8 mouse cellular contexts compared by ENCODE assay signal in genomic region chr11:90029354-90029753, GRCm38 (mm10). TPM values are rescaled to one million over a fixed set of nuclear protein-coding genes. Genes with fewer than 3 reads are reported as not detected.
DNase-seq lines count a peak whose midpoint lies in the region; ATAC-seq and TF ChIP-seq lines count a peak whose summit lies in the region.

No protein-coding gene starts in this region.

- no peak for ATAC-seq in neural tube, embryonic 11.5 days (ENCODE audit: insufficient read depth, low FRiP score, low TSS enrichment)
- peak; percentile 41; the same call in 1 of the 2 replicates for ATAC-seq in lung, embryonic 15.5 days (ENCODE audit: borderline replicate concordance, extremely low read depth, low FRiP score, low TSS enrichment)
- no peak for ATAC-seq in inflammation-experienced regulatory T-cells, adult 6 months

- no peak overlapping the region for H3K4me3 ChIP-seq in neural tube, embryonic 11.5 days (ENCODE audit: low read depth, low read length)
- peak overlapping the region; percentile 33 for H3K4me3 ChIP-seq in heart, embryonic 10.5 days
- H3K4me3 ChIP-seq in lung, embryonic 15.5 days = peak overlapping the region; percentile 30
- peak overlapping the region; percentile 55 for H3K4me3 ChIP-seq in spleen, adult 2 months (ENCODE audit: extremely low read depth, insufficient read depth, insufficient read length)

- 42% methylated on average over 10 of the region's 10 CpGs for WGBS in neural tube, embryonic 11.5 days
- 39% methylated on average over 10 of the region's 10 CpGs for WGBS in heart, embryonic 10.5 days
- 20% methylated on average over 10 of the region's 10 CpGs for WGBS in lung, embryonic 15.5 days
- WGBS in spleen, adult 2 months = 3% methylated on average over 10 of the region's 10 CpGs

- TF ChIP-seq CTCF in spleen, adult 2 months (IDR thresholded peaks at IDR 0.05; ENCODE audit: extremely low read depth, insufficient read depth, insufficient read length, insufficient replicate concordance) = no peak

- H3K9me3 ChIP-seq in neural tube, embryonic 11.5 days (ENCODE audit: control insufficient read depth, low read length) = no peaks in the 10 kb centered on the region
- no peaks in the 10 kb centered on the region for H3K9me3 ChIP-seq in heart, embryonic 10.5 days
- no peaks in the 10 kb centered on the region for H3K9me3 ChIP-seq in lung, embryonic 15.5 days

- H3K36me3 ChIP-seq in neural tube, embryonic 11.5 days (ENCODE audit: control insufficient read depth, insufficient read depth, low read length) = no peaks in the 10 kb centered on the region
- no peaks in the 10 kb centered on the region for H3K36me3 ChIP-seq in heart, embryonic 10.5 days
- no peaks in the 10 kb centered on the region for H3K36me3 ChIP-seq in lung, embryonic 15.5 days
- no peaks in the 10 kb centered on the region for H3K36me3 ChIP-seq in spleen, adult 2 months (ENCODE audit: control insufficient read depth, insufficient read depth, low read length)

- 0 out of 2 replicates have a peak, but pooled peaks cover 6% of the 10 kb centered on the region for H3K4me1 ChIP-seq in neural tube, embryonic 11.5 days (ENCODE audit: control insufficient read depth, insufficient read depth, low read length)
- H3K4me1 ChIP-seq in heart, embryonic 10.5 days = peaks cover 21% of the 10 kb centered on the region; the same call in 1 of the 2 replicates
- peaks cover 38% of the 10 kb centered on the region for H3K4me1 ChIP-seq in lung, embryonic 15.5 days
- peaks cover 5% of the 10 kb centered on the region; the same call in 1 of the 2 replicates for H3K4me1 ChIP-seq in spleen, adult 2 months (ENCODE audit: control insufficient read depth, insufficient read depth, insufficient read length)

- 0 out of 2 replicates have a peak overlapping the region, but pooled peaks have one; percentile 8 for H3K4me2 ChIP-seq in neural tube, embryonic 11.5 days (ENCODE audit: low read depth)
- peak overlapping the region; percentile 54 for H3K4me2 ChIP-seq in lung, embryonic 15.5 days

- peaks cover 13% of the 10 kb centered on the region for H3K27me3 ChIP-seq in neural tube, embryonic 11.5 days (ENCODE audit: control insufficient read depth, insufficient read depth, low read length)
- H3K27me3 ChIP-seq in heart, embryonic 10.5 days (ENCODE audit: insufficient read depth, poor library complexity, severe bottlenecking) = peaks cover 35% of the 10 kb centered on the region
- H3K27me3 ChIP-seq in lung, embryonic 15.5 days = no peaks in the 10 kb centered on the region
- no peaks in the 10 kb centered on the region for H3K27me3 ChIP-seq in spleen, adult 2 months (ENCODE audit: control insufficient read depth, insufficient read depth, low read length)

- H3K27ac ChIP-seq in neural tube, embryonic 11.5 days (ENCODE audit: low read depth, low read length) = no peak overlapping the region
- H3K27ac ChIP-seq in heart, embryonic 10.5 days = peak overlapping the region; percentile 29; the same call in 1 of the 2 replicates
- H3K27ac ChIP-seq in lung, embryonic 15.5 days = peak overlapping the region; percentile 54
- no peak overlapping the region for H3K27ac ChIP-seq in spleen, adult 2 months (ENCODE audit: insufficient read depth, low read length)

- DNase-seq in neural tube, embryonic 11.5 days (ENCODE audit: low spot score) = no peak
- no peak for DNase-seq in neural tube, embryonic 10.5 days (ENCODE audit: extremely low spot score, low spot score)
- peak; percentile 4 for DNase-seq in brain, embryonic 18.5 days (ENCODE audit: low read depth, low spot score)
- DNase-seq in heart, embryonic 10.5 days (ENCODE audit: low spot score) = peak; percentile 19
- peak; percentile 63 for DNase-seq in kidney, adult 9 months
- peak; percentile 17 to 45 for DNase-seq in spleen, adult 2 months (ENCODE audit: low read depth in 1 of 2, low spot score in 2 of 2)

- no peak overlapping the region for H3K9ac ChIP-seq in neural tube, embryonic 11.5 days (ENCODE audit: low read length)
- H3K9ac ChIP-seq in lung, embryonic 15.5 days = no peak overlapping the region

- TF ChIP-seq POLR2A in spleen, adult 2 months (IDR thresholded peaks at IDR 0.05; ENCODE audit: low read depth, low read length) = no peak

RNA-seq across cellular contexts. Expression of gene Tmem100, which starts 0.8 kb away (rescaled TPM):
- polyA plus RNA-seq in neural tube, embryonic 11.5 days (2014; fragmentation: Nextera tagmentation; extraction: Ambion mirVana) = 4.8 and 7.3 TPM in 2 replicates
- 13.6 and 14.1 TPM in 2 replicates for polyA plus RNA-seq in heart, embryonic 10.5 days (2016; fragmentation: Nextera tagmentation; extraction: Ambion mirVana)
- 22.4 and 26.6 TPM in 2 replicates for polyA plus RNA-seq in lung, embryonic 15.5 days (2015; fragmentation: Nextera tagmentation; extraction: Ambion mirVana)
- polyA plus RNA-seq in spleen, adult 2 months (2012; rRNA removed) = 0.27 and 0.42 TPM in 2 replicates
- not detected for polyA plus RNA-seq in inflammation-experienced regulatory T-cells, adult 6 months (2017; shearing (Covaris generic))

RNA-seq across cellular contexts. Expression of gene Pctp, which starts 26.7 kb away (rescaled TPM):
- 6.7 and 8.0 TPM in 2 replicates for polyA plus RNA-seq in neural tube, embryonic 11.5 days (2014; fragmentation: Nextera tagmentation; extraction: Ambion mirVana)
- 26.2 and 28.5 TPM in 2 replicates for polyA plus RNA-seq in heart, embryonic 10.5 days (2016; fragmentation: Nextera tagmentation; extraction: Ambion mirVana)
- 10.8 and 11.6 TPM in 2 replicates for polyA plus RNA-seq in lung, embryonic 15.5 days (2015; fragmentation: Nextera tagmentation; extraction: Ambion mirVana)
- 2.2 TPM in 2 replicates for polyA plus RNA-seq in spleen, adult 2 months (2012; rRNA removed)
- polyA plus RNA-seq in inflammation-experienced regulatory T-cells, adult 6 months (2017; shearing (Covaris generic)) = 1 to 10 TPM; 6.8 to 8.6 (median 7.5) TPM

Comparison
In these comparisons a context has a peak if more than half of its experiments do, and no peak if none do; other contexts are left out.
1. DNase-seq: peak in brain, embryonic 18.5 days (single experiment), heart, embryonic 10.5 days (single experiment), kidney, adult 9 months (single experiment) and spleen, adult 2 months (2 of 2); none in neural tube, embryonic 11.5 days (single experiment) and neural tube, embryonic 10.5 days (single experiment).
2. H3K27ac ChIP-seq: peak in heart, embryonic 10.5 days (single experiment) and lung, embryonic 15.5 days (single experiment); none in neural tube, embryonic 11.5 days (single experiment) and spleen, adult 2 months (single experiment).